Mouse (Mus musculus): ENCODE data around the gene Atxn7.

DNA sequence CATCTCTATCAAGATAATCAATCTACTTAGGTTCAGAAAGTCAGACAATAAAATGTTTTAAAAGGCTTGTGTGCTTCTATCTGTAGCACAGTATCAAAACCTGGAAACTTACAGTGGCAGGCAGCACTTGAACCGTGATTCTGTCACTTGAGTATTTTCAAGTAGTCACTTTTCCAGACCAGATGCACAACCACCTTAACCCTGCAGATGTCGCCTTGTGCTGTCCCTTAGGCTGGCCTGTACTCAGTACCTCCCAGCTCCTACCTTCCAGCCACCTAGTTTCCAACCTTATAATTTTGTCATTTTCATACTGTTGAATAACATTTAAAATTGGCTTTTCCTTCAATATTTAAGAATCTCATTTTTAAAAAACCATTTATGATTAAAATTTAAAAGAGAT lies 20.9 kb downstream of the Atxn7 start:
- TF ChIP-seq CTCF (IDR thresholded peaks at IDR 0.05; ENCODE audit: insufficient read depth, low read depth, low read length), result no peak
- no peak for TF ChIP-seq POLR2A (IDR thresholded peaks at IDR 0.05; ENCODE audit: insufficient read depth, low read depth, low read length)
